ENCODE assay signal across 7 mouse cellular contexts in genomic region chr7:142387419-142388148, GRCm38 (mm10). TPM values are rescaled to one million over a fixed set of nuclear protein-coding genes. Genes with fewer than 3 reads are reported as not detected.
DNase-seq lines count a peak whose midpoint lies in the region; ATAC-seq lines count a peak whose summit lies in the region.

Gene Ctsd (minus strand): TSS chr7:142388038.

- no peaks in the 10 kb centered on the region for H3K27me3 ChIP-seq in intestine, embryonic 15.5 days (replicated peaks)
- no peaks in the 10 kb centered on the region for H3K27me3 ChIP-seq in midbrain, embryonic 10.5 days (ENCODE audit: low read depth, poor library complexity, severe bottlenecking)

- WGBS in intestine, embryonic 15.5 days = under 1% methylated on average over 55 of the region's 55 CpGs
- under 1% methylated on average over 55 of the region's 55 CpGs for WGBS in midbrain, embryonic 10.5 days

- ATAC-seq in intestine, embryonic 15.5 days = peak; percentile 98

- peak; percentile 96 for DNase-seq in adrenal gland, adult 18-20 months (ENCODE audit: low spot score in 2 of 2)
- peak; percentile 99 for DNase-seq in embryo, embryonic 11 days
- DNase-seq in gastrocnemius, postnatal 36 days = peak; percentile 97 to 98
- DNase-seq in left cerebral cortex, postnatal 25 days (ENCODE audit: low spot score in 2 of 2) = peak; percentile 97 to 98
- DNase-seq in midbrain, embryonic 10.5 days (ENCODE audit: low spot score) = peak; percentile 98
- DNase-seq in right cerebral cortex, postnatal 4 days = peak; percentile 95

- peak within 1 kb of the TSS; percentile 73 for H3K27ac ChIP-seq in intestine, embryonic 15.5 days
- peak within 1 kb of the TSS; percentile 87 for H3K27ac ChIP-seq in midbrain, embryonic 10.5 days (replicated peaks)

- peak within 1 kb of the TSS; percentile 85 for H3K4me2 ChIP-seq in intestine, embryonic 15.5 days (replicated peaks)

- H3K9me3 ChIP-seq in intestine, embryonic 15.5 days = no peaks in the 10 kb centered on the region
- H3K9me3 ChIP-seq in midbrain, embryonic 10.5 days (replicated peaks) = no peaks in the 10 kb centered on the region

- H3K4me3 ChIP-seq in intestine, embryonic 15.5 days (replicated peaks) = peak within 1 kb of the TSS; percentile 82
- peak within 1 kb of the TSS; percentile 72 for H3K4me3 ChIP-seq in midbrain, embryonic 10.5 days

- H3K9ac ChIP-seq in intestine, embryonic 15.5 days = peak within 1 kb of the TSS; percentile 76

- H3K36me3 ChIP-seq in intestine, embryonic 15.5 days = peaks cover 19% of the 10 kb centered on the region
- peaks cover 33% of the 10 kb centered on the region for H3K36me3 ChIP-seq in midbrain, embryonic 10.5 days

- intact Hi-C loops in gastrocnemius, postnatal 36 days (cut with DNase I) = no loop called here
- intact Hi-C loops in left cerebral cortex, postnatal 25 days (cut with DNase I) = loop anchor here (2.0 kb wide), 1 partner anchor 15 kb away; the partner anchor contains the start of gene Ifitm10

- H3K4me1 ChIP-seq in intestine, embryonic 15.5 days (replicated peaks) = peaks cover 17% of the 10 kb centered on the region
- peaks cover 27% of the 10 kb centered on the region for H3K4me1 ChIP-seq in midbrain, embryonic 10.5 days

RNA-seq across cellular contexts. Expression of gene Ctsd, which starts in this region (rescaled TPM):
- total RNA-seq in adrenal gland, adult 18-20 months (2021) = 1,000 to 10,000 TPM; 1,152 to 1,350 TPM
- 100 to 1,000 TPM; 330 to 388 TPM for total RNA-seq in gastrocnemius, postnatal 36 days (2021)
- polyA plus RNA-seq in intestine, embryonic 15.5 days (2015; fragmentation: Nextera tagmentation; extraction: Ambion mirVana) = 282 and 329 TPM in 2 replicates
- total RNA-seq in left cerebral cortex, postnatal 25 days (2021) = 100 to 1,000 TPM; 318 to 337 TPM
- polyA plus RNA-seq in midbrain, embryonic 10.5 days (2016; fragmentation: Nextera tagmentation; extraction: Ambion mirVana) = 145 and 171 TPM in 2 replicates

Comparison
In these comparisons a context has a peak if more than half of its experiments do, and no peak if none do; other contexts are left out.
1. Peak in every context shown above with its lines: DNase-seq, ATAC-seq, H3K4me3 ChIP-seq and H3K27ac ChIP-seq.